Mouse (Mus musculus) CH12.LX (cell line): Measurements from ENCODE around the gene Cercam. TPM values are rescaled to one million over a fixed set of nuclear protein-coding genes. Genes with fewer than 3 reads are reported as not detected.

Experiments
- DNase-seq: peaks from one replicate; pipeline ENCODE4 v3.0.0-alpha.2; 2013; ENCODE audit errors: extremely low read depth
- H3K27ac ChIP-seq: 2 replicates; pipeline ENCODE4 v1.5.1; 2012; ENCODE audit warnings: low read depth, mild to moderate bottlenecking, control low read depth, moderate library complexity; ENCODE audit not compliant: insufficient read depth
- H3K27me3 ChIP-seq: replicated peaks from 2 replicates; pipeline ENCODE3; 2012; ENCODE audit warnings: inconsistent platforms
- H3K36me3 ChIP-seq, 2 experiments: replicated peaks in 1 of 2; 2 replicates each; pipeline versions ENCODE3 to v1.6.1; 2012; ENCODE audit warnings: inconsistent platforms in 1 of 2, low read length in 1 of 2, mild to moderate bottlenecking in 1 of 2, mixed read lengths in 1 of 2, moderate library complexity in 1 of 2; ENCODE audit not compliant: control insufficient read depth in 1 of 2, insufficient read depth in 1 of 2
- H3K4me1 ChIP-seq, 2 experiments: 2 replicates each; pipeline ENCODE4 v1.6.1; 2012; ENCODE audit warnings: inconsistent platforms in 1 of 2, moderate library complexity in 1 of 2; ENCODE audit not compliant: insufficient read depth in 2 of 2, control insufficient read depth in 1 of 2
- H3K4me2 ChIP-seq: 2 replicates; pipeline ENCODE4 v1.6.1; 2012; ENCODE audit warnings: low read depth, mild to moderate bottlenecking, control low read depth; ENCODE audit not compliant: poor library complexity, insufficient read depth, severe bottlenecking
- H3K4me3 ChIP-seq, 3 experiments: fragments of 150-350 bp in 1 of 3; sonication (generic) in 1 of 3; replicated peaks in 1 of 3; 2 replicates each; pipeline versions ENCODE3 to v1.5.1; 2011 to 2012; ENCODE audit warnings: low read depth in 2 of 3, low read length in 2 of 3, mild to moderate bottlenecking in 2 of 3, moderate library complexity in 2 of 3, control low read depth in 1 of 3, improper control_type of control experiment in 1 of 3, inconsistent platforms in 1 of 3, mixed read lengths in 1 of 3; ENCODE audit not compliant: poor library complexity in 1 of 3
- H3K79me2 ChIP-seq: replicated peaks from 2 replicates; pipeline ENCODE4 v1.6.1; 2012; ENCODE audit warnings: mild to moderate bottlenecking, moderate library complexity; ENCODE audit not compliant: control insufficient read depth, poor library complexity, insufficient read depth, severe bottlenecking; ENCODE audit errors: extremely low read depth
- H3K9ac ChIP-seq: 2 replicates; pipeline ENCODE4 v1.6.1; 2012; ENCODE audit warnings: low read depth, mild to moderate bottlenecking, control low read depth, moderate library complexity; ENCODE audit not compliant: insufficient read depth
- H3K9me3 ChIP-seq: replicated peaks from 2 replicates; pipeline ENCODE3; 2012; ENCODE audit warnings: low read length, inconsistent platforms, mixed read lengths
- CHD1 ChIP-seq: IDR thresholded peaks from 2 replicates; pipeline ENCODE4 v1.6.1; 2012; ENCODE audit warnings: low read depth, low read length, improper control_type of control experiment, inconsistent platforms
- CTCF ChIP-seq, 2 experiments: IDR thresholded peaks in 1 of 2; conservative IDR thresholded peaks in 1 of 2; 2 replicates each; pipeline ENCODE4 v1.5.1; 2011 to 2012; ENCODE audit warnings: low read depth in 2 of 2, low read length in 2 of 2, improper control_type of control experiment in 1 of 2, inconsistent platforms in 1 of 2, mild to moderate bottlenecking in 1 of 2, moderate library complexity in 1 of 2
- E2F4 ChIP-seq: IDR thresholded peaks from 2 replicates; pipeline ENCODE4 v1.6.1; 2011; ENCODE audit warnings: low read depth, low read length, improper control_type of control experiment; ENCODE audit not compliant: insufficient replicate concordance
- ELF1 ChIP-seq: IDR thresholded peaks from 2 replicates; pipeline ENCODE4 v1.6.1; 2014; ENCODE audit warnings: low read depth, mild to moderate bottlenecking, inconsistent platforms, low read length, improper control_type of control experiment
- EP300 ChIP-seq: IDR thresholded peaks from 2 replicates; pipeline ENCODE4 v1.6.1; 2011; ENCODE audit warnings: low read length, improper control_type of control experiment
- GABPA ChIP-seq: IDR thresholded peaks from 2 replicates; pipeline ENCODE4 v1.6.1; 2012; ENCODE audit warnings: low read depth, low read length, improper control_type of control experiment, inconsistent platforms; ENCODE audit not compliant: insufficient replicate concordance
- IRF4 ChIP-seq: IDR thresholded peaks from 2 replicates; pipeline ENCODE4 v1.6.1; 2014; ENCODE audit warnings: low read depth, mild to moderate bottlenecking, inconsistent platforms, low read length, improper control_type of control experiment
- JUN ChIP-seq: IDR thresholded peaks from 2 replicates; pipeline ENCODE4 v1.6.1; 2011; ENCODE audit warnings: low read depth, mild to moderate bottlenecking, low read length, improper control_type of control experiment, moderate library complexity; ENCODE audit not compliant: insufficient read depth
- MAFK ChIP-seq: IDR thresholded peaks from 2 replicates; pipeline ENCODE4 v1.6.1; 2011; ENCODE audit warnings: low read length, improper control_type of control experiment; ENCODE audit not compliant: insufficient replicate concordance
- MAX ChIP-seq: IDR thresholded peaks from 2 replicates; pipeline ENCODE4 v1.6.1; 2011; ENCODE audit warnings: low read length, improper control_type of control experiment
- MXI1 ChIP-seq: IDR thresholded peaks from 2 replicates; pipeline ENCODE4 v1.6.1; 2011; ENCODE audit warnings: mild to moderate bottlenecking, low read depth, low read length, improper control_type of control experiment
- MYC ChIP-seq: IDR thresholded peaks from 2 replicates; pipeline ENCODE4 v1.6.1; 2011; ENCODE audit warnings: low read depth, mild to moderate bottlenecking, improper control_type of control experiment, low read length
- NELFE ChIP-seq: IDR thresholded peaks from 2 replicates; pipeline ENCODE4 v1.6.1; 2011; ENCODE audit warnings: low read depth, low read length, improper control_type of control experiment
- PAX5 ChIP-seq: IDR thresholded peaks from 2 replicates; pipeline ENCODE4 v1.6.1; 2012; ENCODE audit warnings: low read length, inconsistent platforms, mixed read lengths
- RAD21 ChIP-seq: IDR thresholded peaks from 2 replicates; pipeline ENCODE4 v1.6.1; 2011; ENCODE audit warnings: low read depth, mild to moderate bottlenecking, low read length, improper control_type of control experiment, moderate library complexity
- TBP ChIP-seq: conservative IDR thresholded peaks from 2 replicates; pipeline ENCODE4 v1.6.1; 2011; ENCODE audit warnings: low read depth, low read length, improper control_type of control experiment
- TCF12 ChIP-seq: IDR thresholded peaks from 2 replicates; pipeline ENCODE4 v1.6.1; 2014; ENCODE audit warnings: low read depth, mild to moderate bottlenecking, inconsistent platforms, low read length, improper control_type of control experiment
- UBTF ChIP-seq: IDR thresholded peaks from 2 replicates; pipeline ENCODE4 v1.6.1; 2012; ENCODE audit warnings: low read depth, mild to moderate bottlenecking, inconsistent platforms, low read length, improper control_type of control experiment, moderate library complexity
- USF1 ChIP-seq: IDR thresholded peaks from 2 replicates; pipeline ENCODE4 v1.6.1; 2014; ENCODE audit warnings: low read depth, mild to moderate bottlenecking, inconsistent platforms, low read length, improper control_type of control experiment
- USF2 ChIP-seq: conservative IDR thresholded peaks from 2 replicates; pipeline ENCODE4 v1.6.1; 2011; ENCODE audit warnings: low read depth, low read length, improper control_type of control experiment
- ZMIZ1 ChIP-seq: IDR thresholded peaks from 2 replicates; pipeline ENCODE4 v1.6.1; 2012; ENCODE audit warnings: low read depth, mild to moderate bottlenecking, inconsistent platforms, low read length, improper control_type of control experiment
- dilution Hi-C: fragments of 300-500 bp; cut with MboI; formaldehyde crosslinking; loops from 2 replicates; pipeline ENCODE4 v1.14.3; 2020; ENCODE audit warnings: low sequenced_read_pairs; ENCODE audit not compliant: extremely low pct_unique_long_range_greater_than_20kb, extremely low pct_ligation_motif_present
- in situ Hi-C: fragments of 300-500 bp; cut with MboI; formaldehyde crosslinking; loops from 3 replicates; pipeline ENCODE4 v1.14.3; 2019; ENCODE audit warnings: low sequenced_read_pairs, low pct_ligation_motif_present, low pct_unique_long_range_greater_than_20kb, mixed read lengths
- polyA plus RNA-seq: library from polyadenylated mRNA; unstranded; fragments of >175 nt; gene quantifications from 2 replicates; pipeline ENCODE4 v1.2.1, GENCODE M21; 2012; ENCODE audit warnings: low read depth; ENCODE audit not compliant: insufficient read length
- total RNA-seq, 2 experiments: library from RNA; depleted of rRNA; stranded (reverse); fragments of 300-350 nt in 1 of 2; fragments of >200 nt in 1 of 2; gene quantifications; 2 replicates each; pipeline ENCODE4 v1.2.3; 2012 to 2014

The Cercam gene
- total and polyA plus RNA-seq, 3 experiments, result 3.0 to 6.1 (median 3.7) TPM

- H3K36me3 ChIP-seq, result peaks cover 20 to 65% of the 10 kb centered on the region in 2 experiments
- H3K27me3 ChIP-seq, result no peaks in the 10 kb centered on the region
- H3K79me2 ChIP-seq, result peaks cover 33% of the 10 kb centered on the region
- H3K4me3 ChIP-seq, result no peak overlapping the region
- peaks cover 5 to 13% of the 10 kb centered on the region in 2 experiments; a peak in 3 of 4 replicates for H3K4me1 ChIP-seq
- H3K9ac ChIP-seq, result no peak overlapping the region
- no peak overlapping the region for H3K27ac ChIP-seq
- TF ChIP-seq NELFE (no peak), UBTF (no peak), USF2 (no peak), ZMIZ1 (no peak), CTCF (conservative IDR thresholded peaks at IDR 0.05 in 1 of 2, IDR thresholded peaks at IDR 0.05 in 1 of 2; ENCODE audit: low read depth in 2 of 2, low read length in 2 of 2) (no peak)
- no peak for DNase-seq
- H3K9me3 ChIP-seq, result no peaks in the 10 kb centered on the region
- dilution Hi-C loops (no loop called here), in situ Hi-C loops (no loop called here)
- no peak overlapping the region for H3K4me2 ChIP-seq
These were observed 37.9 kb upstream of the Cercam start for GRCm38 (mm10) chr2:29831106-29831505.

GRCm38 (mm10) chr2:29833796-29834195 lies 35.2 kb upstream of the Cercam start:
- H3K36me3 ChIP-seq, result peaks cover 33 to 82% of the 10 kb centered on the region in 2 experiments
- H3K9me3 ChIP-seq, result no peaks in the 10 kb centered on the region

GRCm38 (mm10) chr2:29835391-29835899 lies 33.5 kb upstream of the Cercam start:
- Histone ChIP-seq H3K27me3 (no peaks in the 10 kb centered on the region), H3K4me3 (no peak overlapping the region), H3K27ac (no peak overlapping the region), H3K9ac (no peak overlapping the region), H3K79me2 (peaks cover 3% of the 10 kb centered on the region), H3K36me3 (peaks cover 35 to 86% of the 10 kb centered on the region in 2 experiments), H3K4me2 (no peak overlapping the region), H3K9me3 (no peaks in the 10 kb centered on the region), H3K4me1 (peaks cover 0 to 10% of the 10 kb centered on the region in 2 experiments; a peak in 1 of 4 replicates)
- TF ChIP-seq JUN (no peak), MYC (no peak), USF1 (no peak), CHD1 (no peak), MAX (no peak), TBP (no peak), E2F4 (no peak), TCF12 (no peak), MAFK (no peak), RAD21 (no peak), MXI1 (no peak), PAX5 (no peak), ELF1 (no peak)
- in situ Hi-C loops (no loop called here), dilution Hi-C loops (no loop called here)
- DNase-seq, result no peak

More at GRCm38 (mm10) chr2:29833796-29834195, 35.2 kb upstream of the Cercam start:
- dilution Hi-C loops, result no loop called here
- peaks cover 16% of the 10 kb centered on the region for H3K79me2 ChIP-seq
- no peaks in the 10 kb centered on the region for H3K27me3 ChIP-seq
- TF ChIP-seq IRF4 (no peak), GABPA (no peak), USF1 (no peak), EP300 (no peak), NELFE (no peak)
- H3K27ac ChIP-seq, result no peak overlapping the region
- DNase-seq, result no peak
- no peak overlapping the region for H3K9ac ChIP-seq
- in situ Hi-C loops, result no loop called here
- no peak overlapping the region for H3K4me3 ChIP-seq
- H3K4me2 ChIP-seq, result no peak overlapping the region
- H3K4me1 ChIP-seq, result peaks cover 0 to 6% of the 10 kb centered on the region in 2 experiments; a peak in 2 of 4 replicates
